Mouse (Mus musculus): ENCODE measurements around the gene Sh2b1.

DNA sequence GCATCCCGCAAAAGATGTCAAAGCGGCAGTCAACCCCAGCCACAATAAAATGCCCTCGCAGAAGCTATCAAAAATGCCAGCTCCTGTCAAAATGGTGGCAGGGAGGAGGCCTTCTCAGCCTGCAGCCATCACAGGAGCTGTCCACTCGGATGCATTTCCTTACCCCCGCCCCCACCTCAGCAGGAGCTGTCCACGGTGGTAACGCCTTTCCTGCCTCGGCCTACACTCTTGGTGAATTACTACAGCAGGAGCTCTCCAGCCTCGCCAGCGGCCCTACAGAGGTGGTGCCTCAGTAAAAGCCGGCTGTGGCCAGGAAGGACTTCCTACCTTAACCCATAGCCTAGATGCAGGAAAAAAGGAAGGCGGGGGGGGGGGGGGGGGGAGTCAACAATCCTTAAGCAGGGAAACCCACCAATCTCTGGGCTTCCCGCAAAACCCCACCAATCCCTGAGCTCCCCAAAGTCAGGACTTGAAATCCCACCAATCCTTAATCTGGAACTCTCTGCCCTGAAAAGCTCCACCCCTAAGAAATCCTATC lies 47.8 kb downstream of the Sh2b1 start:
- TF ChIP-seq POLR2A (IDR thresholded peaks at IDR 0.05; ENCODE audit: insufficient read depth, low read depth, low read length) (no peak), CTCF (IDR thresholded peaks at IDR 0.05; ENCODE audit: insufficient read depth, low read depth, low read length) (no peak)

All from olfactory bulb, adult 2 months (tissue).